Mouse (Mus musculus): Measurements from ENCODE around the gene Robo1. TPM values are rescaled to one million over a fixed set of nuclear protein-coding genes. Genes with fewer than 3 reads are reported as not detected.
"Not testable (repeated sequence)": the region's sequence is repeated elsewhere in the genome, so short reads cannot be mapped to it uniquely, and the experiment has no call there.

The Robo1 gene
- polyA plus RNA-seq, 1 experiment = 0.72 TPM

GRCm38 (mm10) chr16:72538171-72538570 lies 230.1 kb downstream of the Robo1 start:
- H3K4me1 ChIP-seq (ENCODE audit: control insufficient read depth, insufficient read depth, low read length) = no peaks in the 10 kb centered on the region
- TF ChIP-seq POLR2A (IDR thresholded peaks at IDR 0.05; ENCODE audit: borderline replicate concordance, low read depth, low read length) (no peak), CTCF (IDR thresholded peaks at IDR 0.05; ENCODE audit: low read depth, low read length) (no peak)

DNA sequence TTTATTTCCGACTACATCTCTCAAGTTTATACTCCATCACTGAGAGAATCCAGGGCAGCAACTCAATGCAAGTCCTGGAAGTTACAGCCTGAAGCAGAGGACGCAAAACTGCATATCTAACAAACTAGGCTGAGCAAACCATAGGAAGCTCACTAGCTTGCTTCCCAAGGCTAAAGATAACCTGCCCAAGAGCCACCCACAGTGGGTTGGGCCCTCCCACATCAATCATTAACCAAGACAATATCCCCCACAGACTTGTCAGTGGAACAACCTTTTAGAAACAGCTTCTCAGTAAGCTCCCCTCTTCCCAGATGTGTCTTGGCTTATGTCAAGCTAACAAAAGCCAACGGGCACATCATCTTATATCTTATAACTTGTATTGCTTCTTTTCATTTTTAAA lies 235.8 kb downstream of the Robo1 start:
- H3K4me3 ChIP-seq (ENCODE audit: insufficient read depth, low read length) = no peak overlapping the region
- no peak overlapping the region for H3K27ac ChIP-seq (ENCODE audit: insufficient read depth, low read depth, low read length)
- no peaks in the 10 kb centered on the region for H3K4me1 ChIP-seq (ENCODE audit: control insufficient read depth, insufficient read depth, low read length)
- TF ChIP-seq CTCF (IDR thresholded peaks at IDR 0.05; ENCODE audit: low read depth, low read length) = no peak
- no peak for TF ChIP-seq POLR2A (IDR thresholded peaks at IDR 0.05; ENCODE audit: borderline replicate concordance, low read depth, low read length)

More at GRCm38 (mm10) chr16:72538171-72538570, 230.1 kb downstream of the Robo1 start:
- Histone ChIP-seq H3K4me3 (ENCODE audit: insufficient read depth, low read length) (no peak overlapping the region), H3K27ac (ENCODE audit: insufficient read depth, low read depth, low read length) (no peak overlapping the region)

DNA sequence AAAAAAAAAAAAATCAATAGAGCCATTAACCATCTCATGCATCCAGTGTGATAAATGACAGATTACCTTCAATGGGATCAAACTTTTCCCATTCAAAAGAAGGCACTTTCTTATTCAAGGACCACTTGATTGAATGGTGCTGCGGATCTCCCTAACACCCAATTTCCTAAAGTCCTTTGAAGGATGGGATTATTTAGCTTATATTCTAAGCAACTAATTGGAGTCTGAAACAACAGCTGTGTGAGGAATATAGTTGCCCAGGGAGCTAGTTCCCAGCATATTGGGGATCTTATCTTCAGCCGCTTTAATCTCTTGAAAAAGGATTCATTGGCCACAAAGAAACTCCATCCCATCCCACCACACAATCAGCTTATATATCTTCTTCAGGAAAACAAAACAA lies 236.8 kb downstream of the Robo1 start:
- Histone ChIP-seq H3K27ac (ENCODE audit: insufficient read depth, low read depth, low read length) (no peak overlapping the region), H3K4me1 (ENCODE audit: control insufficient read depth, insufficient read depth, low read length) (no peaks in the 10 kb centered on the region), H3K4me3 (ENCODE audit: insufficient read depth, low read length) (no peak overlapping the region)
- TF ChIP-seq POLR2A (IDR thresholded peaks at IDR 0.05; ENCODE audit: borderline replicate concordance, low read depth, low read length) (no peak), CTCF (IDR thresholded peaks at IDR 0.05; ENCODE audit: low read depth, low read length) (no peak)

DNA sequence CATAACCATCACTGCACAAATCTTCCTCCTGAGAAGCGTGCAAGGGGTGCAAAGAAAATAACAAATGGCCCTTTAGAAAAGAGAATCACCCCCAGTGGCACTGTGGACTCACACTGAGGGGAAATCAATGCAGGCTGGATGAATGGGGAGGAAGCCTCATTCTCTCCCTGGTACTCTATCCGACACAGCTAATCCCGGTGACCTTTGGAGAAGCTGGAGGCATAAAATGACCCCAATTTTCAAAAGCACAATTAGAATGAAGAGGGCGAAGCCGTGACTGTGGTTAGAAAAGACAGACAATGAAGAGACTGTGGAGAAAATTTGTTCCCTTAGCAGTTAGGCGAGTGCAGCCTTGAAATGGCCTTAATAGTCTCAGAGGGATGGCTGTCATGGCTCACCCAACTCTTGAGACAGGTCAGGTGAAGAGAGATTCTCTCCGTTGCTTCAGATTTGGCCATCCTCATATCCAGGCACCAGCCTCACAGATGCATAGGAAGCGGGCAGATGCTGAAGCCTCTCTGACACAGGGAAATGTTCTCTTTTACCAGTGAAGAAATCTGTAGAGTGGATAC lies 243.7 kb downstream of the Robo1 start:
- TF ChIP-seq CTCF (IDR thresholded peaks at IDR 0.05; ENCODE audit: low read depth, low read length) (no peak), POLR2A (IDR thresholded peaks at IDR 0.05; ENCODE audit: borderline replicate concordance, low read depth, low read length) (no peak)
- H3K4me3 ChIP-seq (ENCODE audit: insufficient read depth, low read length) = no peak overlapping the region
- H3K27ac ChIP-seq (ENCODE audit: insufficient read depth, low read depth, low read length) = no peak overlapping the region
- H3K4me1 ChIP-seq (ENCODE audit: control insufficient read depth, insufficient read depth, low read length) = no peaks in the 10 kb centered on the region

DNA sequence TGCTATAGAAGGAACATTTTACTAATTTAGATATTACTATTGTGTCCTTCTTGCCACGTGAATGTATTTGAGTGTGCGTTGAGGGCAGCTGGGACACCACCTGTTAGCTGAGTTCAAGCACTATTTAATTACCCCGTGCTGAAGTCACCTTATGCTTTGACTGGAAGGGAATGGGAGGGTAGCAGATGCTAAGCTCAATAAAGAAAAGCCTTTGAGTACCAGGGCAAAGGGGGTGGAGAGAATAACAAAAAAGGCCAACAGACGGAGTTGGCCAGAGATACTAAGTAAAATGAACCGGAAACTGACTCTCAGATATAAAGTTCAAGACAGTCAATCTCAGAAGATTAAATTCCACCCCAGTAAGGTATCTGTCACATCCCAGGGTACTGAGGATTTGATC lies 245.6 kb downstream of the Robo1 start:
- no peak overlapping the region for H3K27ac ChIP-seq (ENCODE audit: insufficient read depth, low read depth, low read length)
- H3K4me3 ChIP-seq (ENCODE audit: insufficient read depth, low read length) = no peak overlapping the region
- TF ChIP-seq CTCF (IDR thresholded peaks at IDR 0.05; ENCODE audit: low read depth, low read length) = no peak
- no peak for TF ChIP-seq POLR2A (IDR thresholded peaks at IDR 0.05; ENCODE audit: borderline replicate concordance, low read depth, low read length)
- H3K4me1 ChIP-seq (ENCODE audit: control insufficient read depth, insufficient read depth, low read length) = no peaks in the 10 kb centered on the region

DNA sequence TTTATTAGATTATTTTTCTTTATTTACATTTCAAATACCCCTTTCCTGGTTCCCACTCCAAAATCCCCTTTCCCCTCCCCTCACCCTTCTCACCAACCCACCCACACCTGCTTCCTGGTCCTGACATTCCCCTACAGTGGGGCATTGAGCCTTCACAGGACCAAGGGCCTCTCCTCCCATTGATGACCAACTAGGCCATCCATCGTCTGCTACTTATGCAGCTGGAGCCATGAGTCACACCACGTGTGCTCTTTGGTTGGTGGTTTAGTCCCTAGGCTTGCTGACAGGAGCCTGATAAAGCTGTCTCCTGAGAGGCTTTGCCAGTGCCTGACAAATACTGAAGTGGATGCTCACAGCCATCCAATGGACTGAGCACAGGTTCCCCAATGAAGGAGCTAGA lies 254.0 kb downstream of the Robo1 start:
- not testable (repeated sequence) for H3K4me1 ChIP-seq (ENCODE audit: control insufficient read depth, insufficient read depth, low read length); H3K27ac ChIP-seq (ENCODE audit: insufficient read depth, low read depth, low read length); H3K4me3 ChIP-seq (ENCODE audit: insufficient read depth, low read length)

GRCm38 (mm10) chr16:72563196-72563963 lies 255.3 kb downstream of the Robo1 start:
- Histone ChIP-seq H3K27ac (ENCODE audit: insufficient read depth, low read depth, low read length) (no peak overlapping the region), H3K4me1 (ENCODE audit: control insufficient read depth, insufficient read depth, low read length) (no peaks in the 10 kb centered on the region), H3K4me3 (ENCODE audit: insufficient read depth, low read length) (no peak overlapping the region)
- no peak for TF ChIP-seq CTCF (IDR thresholded peaks at IDR 0.05; ENCODE audit: low read depth, low read length)
- TF ChIP-seq POLR2A (IDR thresholded peaks at IDR 0.05; ENCODE audit: borderline replicate concordance, low read depth, low read length) = no peak

- Histone ChIP-seq H3K27ac (ENCODE audit: insufficient read depth, low read depth, low read length) (no peak overlapping the region), H3K4me1 (ENCODE audit: control insufficient read depth, insufficient read depth, low read length) (no peaks in the 10 kb centered on the region), H3K4me3 (ENCODE audit: insufficient read depth, low read length) (no peak overlapping the region)
- no peak for TF ChIP-seq CTCF (IDR thresholded peaks at IDR 0.05; ENCODE audit: low read depth, low read length)
- no peak for TF ChIP-seq POLR2A (IDR thresholded peaks at IDR 0.05; ENCODE audit: borderline replicate concordance, low read depth, low read length)
These were observed 267.1 kb downstream of the Robo1 start for GRCm38 (mm10) chr16:72575171-72575570.

DNA sequence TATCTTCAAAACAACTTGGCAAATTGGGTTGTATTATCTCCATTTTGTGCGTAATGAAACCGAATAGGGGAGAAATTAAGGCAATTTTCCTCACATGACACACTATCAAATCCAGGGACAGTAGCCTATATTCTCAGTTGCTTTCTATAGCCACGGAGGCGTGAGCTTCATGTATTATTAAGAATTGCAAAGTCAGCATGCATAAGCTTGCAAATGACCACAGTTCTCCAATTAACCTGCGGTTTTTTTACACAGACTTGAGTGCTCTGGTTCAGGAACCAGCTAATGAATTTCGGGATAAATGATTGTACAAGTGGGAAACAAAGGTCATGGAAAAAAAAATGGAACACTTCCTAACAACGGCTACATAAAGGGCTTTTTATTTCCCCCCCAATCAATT lies 268.9 kb downstream of the Robo1 start:
- Histone ChIP-seq H3K4me3 (ENCODE audit: insufficient read depth, low read length) (no peak overlapping the region), H3K27ac (ENCODE audit: insufficient read depth, low read depth, low read length) (no peak overlapping the region), H3K4me1 (ENCODE audit: control insufficient read depth, insufficient read depth, low read length) (no peaks in the 10 kb centered on the region)
- TF ChIP-seq CTCF (IDR thresholded peaks at IDR 0.05; ENCODE audit: low read depth, low read length) (no peak), POLR2A (IDR thresholded peaks at IDR 0.05; ENCODE audit: borderline replicate concordance, low read depth, low read length) (no peak)

- TF ChIP-seq CTCF (IDR thresholded peaks at IDR 0.05; ENCODE audit: low read depth, low read length) (no peak), POLR2A (IDR thresholded peaks at IDR 0.05; ENCODE audit: borderline replicate concordance, low read depth, low read length) (no peak)
These were observed 276.5 kb downstream of the Robo1 start for GRCm38 (mm10) chr16:72584454-72585159.

More at GRCm38 (mm10) chr16:72584454-72585159, 276.5 kb downstream of the Robo1 start:
- no peaks in the 10 kb centered on the region for H3K4me1 ChIP-seq (ENCODE audit: control insufficient read depth, insufficient read depth, low read length)
- H3K4me3 ChIP-seq (ENCODE audit: insufficient read depth, low read length) = no peak overlapping the region
- H3K27ac ChIP-seq (ENCODE audit: insufficient read depth, low read depth, low read length) = no peak overlapping the region
